Mouse (Mus musculus): ENCODE measurements around the gene Ddx41. TPM values are rescaled to one million over a fixed set of nuclear protein-coding genes. Genes with fewer than 3 reads are reported as not detected.

Gene Ddx41
- polyA plus RNA-seq, 1 experiment = 55.2 TPM

DNA sequence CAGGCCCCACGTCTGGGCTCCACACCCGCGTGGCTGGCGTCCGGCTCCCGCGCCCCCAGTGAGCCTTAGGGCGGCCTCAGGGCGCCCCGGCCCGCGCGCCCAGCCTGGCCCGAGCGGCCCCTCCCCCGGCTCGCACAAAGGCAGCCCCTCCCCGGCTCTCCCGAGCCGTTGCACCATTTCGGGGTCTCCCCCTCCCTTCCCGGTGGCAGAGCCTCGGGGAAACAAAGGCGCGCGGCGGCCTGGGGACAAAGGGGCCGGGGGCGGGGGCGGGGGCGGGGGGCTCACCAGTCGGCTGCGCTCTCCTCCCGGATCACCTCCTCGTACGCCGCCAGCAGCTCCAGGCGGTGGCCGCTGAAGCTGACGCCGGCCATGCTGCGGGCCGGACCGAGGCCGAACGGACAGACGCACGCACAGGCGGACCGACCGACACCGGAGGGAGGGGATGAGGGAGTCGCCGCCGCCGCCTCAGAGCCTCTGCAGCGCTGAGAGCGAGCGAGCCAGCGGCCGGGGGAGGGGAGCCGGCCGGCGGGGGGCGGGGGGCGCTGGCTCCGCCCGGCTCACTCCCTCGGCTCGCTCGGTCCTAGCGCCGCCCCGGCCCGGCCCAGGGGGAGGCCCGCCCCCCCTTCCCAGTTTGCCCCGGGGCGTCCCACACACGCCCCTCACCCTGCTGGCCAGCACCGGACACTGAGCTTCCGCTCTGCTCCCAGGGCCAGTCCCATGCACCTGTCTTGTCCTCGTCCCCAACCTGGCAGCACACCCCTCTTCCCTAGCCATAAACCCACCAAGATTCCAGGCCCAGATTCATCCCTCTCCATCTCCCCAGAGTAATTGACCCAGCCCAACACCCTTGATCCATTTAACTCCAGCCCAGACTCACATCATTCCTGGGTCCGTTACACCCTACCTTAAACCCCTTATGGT, 48.6 kb downstream of the Ddx41 start, which contains the start of gene Dbn1:
Dbn1 (minus strand) TSS at position 534 of the 921 bp plus-strand sequence.
- no peak within 1 kb of the TSS for H3K27ac ChIP-seq (ENCODE audit: insufficient read depth, low read length)
- no peaks in the 10 kb centered on the region for H3K9me3 ChIP-seq (replicated peaks; ENCODE audit: control insufficient read depth, insufficient read depth, low read length, poor library complexity, severe bottlenecking)
- TF ChIP-seq EP300 (IDR thresholded peaks at IDR 0.05; ENCODE audit: insufficient read depth, low read depth, low read length) (0 out of 2 replicates have a peak, but pooled peaks have one; percentile 29), POLR2A (IDR thresholded peaks at IDR 0.05; ENCODE audit: insufficient read depth, low read length) (no peak), CTCF (IDR thresholded peaks at IDR 0.05; ENCODE audit: low read depth, low read length) (no peak)
- peak within 1 kb of the TSS; percentile 65 for H3K9ac ChIP-seq (ENCODE audit: low read depth, poor library complexity, severe bottlenecking)
- no peaks in the 10 kb centered on the region for H3K4me1 ChIP-seq (ENCODE audit: control insufficient read depth, insufficient read depth, low read length)
- H3K4me3 ChIP-seq (ENCODE audit: low read depth, low read length) = peak within 1 kb of the TSS; percentile 42
- H3K27me3 ChIP-seq (ENCODE audit: control insufficient read depth, insufficient read depth, low read length, poor library complexity, severe bottlenecking) = no peaks in the 10 kb centered on the region
- H3K36me3 ChIP-seq (ENCODE audit: control insufficient read depth, insufficient read depth, low read length, poor library complexity, severe bottlenecking) = no peaks in the 10 kb centered on the region

DNA sequence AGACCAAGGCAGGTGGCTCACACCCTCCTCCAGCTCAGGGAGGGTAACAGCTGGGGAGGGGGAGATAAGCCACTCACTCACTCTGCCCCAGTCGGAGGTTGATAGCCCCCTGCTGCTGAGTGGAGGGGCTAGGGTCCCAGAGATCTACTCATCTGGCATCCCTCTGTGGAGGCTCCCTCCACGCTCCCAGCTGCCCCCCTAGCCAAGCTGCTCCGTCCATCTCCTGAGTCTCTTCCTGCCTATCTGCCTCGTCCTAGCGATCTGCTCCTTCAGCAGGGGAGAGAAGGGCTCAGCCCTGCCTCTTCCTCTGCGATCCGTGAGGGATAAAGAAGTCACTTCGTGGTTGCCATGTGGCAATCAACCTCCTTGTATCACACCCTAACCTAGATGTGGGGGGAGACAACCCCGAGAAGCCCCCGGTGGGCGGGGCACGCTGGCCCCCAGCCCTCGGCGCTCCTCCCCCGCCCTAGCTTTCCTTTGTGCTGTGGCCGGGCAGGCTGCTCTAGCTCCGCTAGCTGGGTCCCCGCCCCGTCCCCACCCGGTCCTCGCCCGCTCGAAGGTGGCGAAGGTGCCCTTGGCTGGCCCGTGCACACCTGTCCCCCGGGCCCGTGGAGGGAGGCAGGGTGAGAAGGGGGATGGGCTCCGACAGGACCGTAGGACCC, 49.4 kb downstream of the Ddx41 start:
- no peaks in the 10 kb centered on the region for H3K4me1 ChIP-seq (ENCODE audit: control insufficient read depth, insufficient read depth, low read length)
- TF ChIP-seq EP300 (IDR thresholded peaks at IDR 0.05; ENCODE audit: insufficient read depth, low read depth, low read length) (no peak), POLR2A (IDR thresholded peaks at IDR 0.05; ENCODE audit: insufficient read depth, low read length) (no peak), CTCF (IDR thresholded peaks at IDR 0.05; ENCODE audit: low read depth, low read length) (no peak)
- peak overlapping the region; percentile 65 for H3K9ac ChIP-seq (ENCODE audit: low read depth, poor library complexity, severe bottlenecking)
- H3K9me3 ChIP-seq (replicated peaks; ENCODE audit: control insufficient read depth, insufficient read depth, low read length, poor library complexity, severe bottlenecking) = no peaks in the 10 kb centered on the region
- no peaks in the 10 kb centered on the region for H3K27me3 ChIP-seq (ENCODE audit: control insufficient read depth, insufficient read depth, low read length, poor library complexity, severe bottlenecking)
- H3K27ac ChIP-seq (ENCODE audit: insufficient read depth, low read length) = no peak overlapping the region
- peak overlapping the region; percentile 42 for H3K4me3 ChIP-seq (ENCODE audit: low read depth, low read length)
- no peaks in the 10 kb centered on the region for H3K36me3 ChIP-seq (ENCODE audit: control insufficient read depth, insufficient read depth, low read length, poor library complexity, severe bottlenecking)

DNA sequence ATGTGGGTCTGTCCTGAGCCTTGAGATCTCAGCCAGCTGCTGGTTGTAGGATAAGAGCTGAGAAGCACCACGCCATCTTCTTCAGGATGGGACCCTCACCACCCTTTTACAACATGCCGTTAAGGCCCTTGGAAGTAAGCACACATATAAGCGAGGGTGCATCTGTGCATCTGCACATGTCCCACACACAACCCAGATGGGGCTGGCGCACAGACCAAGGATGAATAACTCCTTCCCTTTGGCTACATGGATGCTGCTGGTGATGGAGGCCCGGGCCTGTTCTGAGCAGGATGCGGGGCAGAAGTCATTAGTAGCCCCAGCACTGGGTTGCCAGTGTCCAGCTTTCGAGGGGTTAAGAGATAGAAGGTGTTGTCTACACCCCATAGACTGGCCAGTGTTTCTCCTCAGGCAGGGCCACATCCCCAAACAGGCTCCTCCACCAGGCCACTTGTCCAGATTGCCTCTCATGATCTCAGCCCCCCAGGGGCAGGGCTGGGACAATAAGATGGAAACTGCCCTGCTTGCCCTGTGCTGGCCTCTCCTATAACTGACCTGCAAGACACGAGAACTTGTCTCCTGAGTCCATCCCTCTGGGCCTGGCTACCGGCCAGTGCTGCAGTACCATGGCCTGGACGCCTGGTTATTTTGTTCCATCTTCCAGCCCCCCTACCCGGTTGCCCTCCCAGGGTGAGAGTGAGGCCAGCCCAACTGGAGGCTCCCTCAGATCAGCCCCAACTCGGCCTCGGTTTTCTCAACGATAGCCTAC, 50.2 kb downstream of the Ddx41 start:
- Histone ChIP-seq H3K9ac (ENCODE audit: low read depth, poor library complexity, severe bottlenecking) (peak overlapping the region; percentile 65; the same call in 1 of the 2 replicates), H3K27me3 (ENCODE audit: control insufficient read depth, insufficient read depth, low read length, poor library complexity, severe bottlenecking) (no peaks in the 10 kb centered on the region), H3K9me3 (replicated peaks; ENCODE audit: control insufficient read depth, insufficient read depth, low read length, poor library complexity, severe bottlenecking) (no peaks in the 10 kb centered on the region), H3K36me3 (ENCODE audit: control insufficient read depth, insufficient read depth, low read length, poor library complexity, severe bottlenecking) (no peaks in the 10 kb centered on the region), H3K4me1 (ENCODE audit: control insufficient read depth, insufficient read depth, low read length) (no peaks in the 10 kb centered on the region), H3K4me3 (ENCODE audit: low read depth, low read length) (no peak overlapping the region), H3K27ac (ENCODE audit: insufficient read depth, low read length) (no peak overlapping the region)
- no peak for TF ChIP-seq POLR2A (IDR thresholded peaks at IDR 0.05; ENCODE audit: insufficient read depth, low read length)
- TF ChIP-seq CTCF (IDR thresholded peaks at IDR 0.05; ENCODE audit: low read depth, low read length) = no peak
- TF ChIP-seq EP300 (IDR thresholded peaks at IDR 0.05; ENCODE audit: insufficient read depth, low read depth, low read length) = no peak

- Histone ChIP-seq H3K9me3 (replicated peaks; ENCODE audit: control insufficient read depth, insufficient read depth, low read length, poor library complexity, severe bottlenecking) (no peaks in the 10 kb centered on the region), H3K9ac (ENCODE audit: low read depth, poor library complexity, severe bottlenecking) (no peak overlapping the region), H3K4me3 (ENCODE audit: low read depth, low read length) (no peak overlapping the region), H3K27ac (ENCODE audit: insufficient read depth, low read length) (no peak overlapping the region), H3K27me3 (ENCODE audit: control insufficient read depth, insufficient read depth, low read length, poor library complexity, severe bottlenecking) (no peaks in the 10 kb centered on the region), H3K36me3 (ENCODE audit: control insufficient read depth, insufficient read depth, low read length, poor library complexity, severe bottlenecking) (no peaks in the 10 kb centered on the region), H3K4me1 (ENCODE audit: control insufficient read depth, insufficient read depth, low read length) (no peaks in the 10 kb centered on the region)
- no peak for TF ChIP-seq CTCF (IDR thresholded peaks at IDR 0.05; ENCODE audit: low read depth, low read length)
- TF ChIP-seq POLR2A (IDR thresholded peaks at IDR 0.05; ENCODE audit: insufficient read depth, low read length) = no peak
- TF ChIP-seq EP300 (IDR thresholded peaks at IDR 0.05; ENCODE audit: insufficient read depth, low read depth, low read length) = no peak
Observed at GRCm38 (mm10) chr13:55484520-55485088, 51.9 kb downstream of the Ddx41 start.

DNA sequence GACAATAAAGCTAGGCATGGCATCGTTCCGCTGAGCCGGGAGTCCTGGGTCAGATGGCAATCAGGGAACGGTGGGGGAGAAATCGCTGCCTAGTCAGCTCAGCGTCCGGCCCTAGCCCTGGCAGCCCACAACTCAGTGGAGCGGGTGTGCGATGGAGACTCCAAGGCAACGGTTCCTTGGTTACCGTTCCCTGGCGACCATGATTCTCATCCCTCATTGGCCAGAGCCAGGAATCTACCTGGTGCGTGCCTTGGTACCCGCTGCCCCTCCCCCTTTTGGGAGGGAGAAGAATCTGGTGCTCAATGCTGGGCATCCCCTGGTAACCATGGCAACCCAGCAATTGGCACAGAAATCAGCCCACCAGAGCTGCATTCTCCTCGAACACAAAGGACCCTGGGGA, 52.9 kb downstream of the Ddx41 start:
- H3K4me3 ChIP-seq (ENCODE audit: low read depth, low read length) = no peak overlapping the region
- no peaks in the 10 kb centered on the region for H3K9me3 ChIP-seq (replicated peaks; ENCODE audit: control insufficient read depth, insufficient read depth, low read length, poor library complexity, severe bottlenecking)
- no peak overlapping the region for H3K9ac ChIP-seq (ENCODE audit: low read depth, poor library complexity, severe bottlenecking)
- no peaks in the 10 kb centered on the region for H3K27me3 ChIP-seq (ENCODE audit: control insufficient read depth, insufficient read depth, low read length, poor library complexity, severe bottlenecking)
- H3K36me3 ChIP-seq (ENCODE audit: control insufficient read depth, insufficient read depth, low read length, poor library complexity, severe bottlenecking) = no peaks in the 10 kb centered on the region
- H3K4me1 ChIP-seq (ENCODE audit: control insufficient read depth, insufficient read depth, low read length) = no peaks in the 10 kb centered on the region
- H3K27ac ChIP-seq (ENCODE audit: insufficient read depth, low read length) = no peak overlapping the region
- TF ChIP-seq CTCF (IDR thresholded peaks at IDR 0.05; ENCODE audit: low read depth, low read length) (no peak), EP300 (IDR thresholded peaks at IDR 0.05; ENCODE audit: insufficient read depth, low read depth, low read length) (no peak), POLR2A (IDR thresholded peaks at IDR 0.05; ENCODE audit: insufficient read depth, low read length) (no peak)
